Mouse (Mus musculus) intestine, postnatal 0 days (tissue): ENCODE results near the gene Papss2. TPM values are rescaled to one million over a fixed set of nuclear protein-coding genes. Genes with fewer than 3 reads are reported as not detected.
A peak's percentile ranks its signal among the peaks of the same experiment; 100 is the strongest.

Source experiments
- ATAC-seq: fragments of 200-750 bp; cut with Nextera tagmentation; 2 replicates; pipeline ENCODE4 v1.8.0; 2017; ENCODE audit warnings: mild to moderate bottlenecking, moderate TSS enrichment, moderate library complexity
- H3K27ac ChIP-seq: fragments of 300-500 bp; sonication (generic); 2 replicates; pipeline ENCODE4 v1.5.1; 2014; ENCODE audit warnings: mild to moderate bottlenecking, low read depth, low read length, moderate library complexity
- H3K27me3 ChIP-seq: fragments of 300-500 bp; sonication (generic); replicated peaks from 2 replicates; pipeline ENCODE4 v1.6.1; 2014; ENCODE audit warnings: low read length, mixed read lengths; ENCODE audit not compliant: control insufficient read depth, insufficient read depth
- H3K36me3 ChIP-seq: fragments of 300-500 bp; sonication (generic); 2 replicates; pipeline ENCODE4 v1.6.1; 2014; ENCODE audit warnings: mild to moderate bottlenecking, moderate library complexity; ENCODE audit not compliant: control insufficient read depth, insufficient read depth
- H3K4me1 ChIP-seq: fragments of 300-500 bp; sonication (generic); replicated peaks from 2 replicates; pipeline ENCODE4 v1.6.1; 2014; ENCODE audit warnings: antibody characterized with exemption, low read length, mixed read lengths; ENCODE audit not compliant: control insufficient read depth, insufficient read depth
- H3K4me2 ChIP-seq: fragments of 300-500 bp; sonication (generic); replicated peaks from 2 replicates; pipeline ENCODE4 v1.6.1; 2014; ENCODE audit warnings: low read depth, mild to moderate bottlenecking, moderate library complexity
- H3K4me3 ChIP-seq: fragments of 300-500 bp; sonication (generic); 2 replicates; pipeline ENCODE4 v1.5.1; 2014; ENCODE audit warnings: low read depth, low read length
- H3K9ac ChIP-seq: fragments of 300-500 bp; sonication (generic); 2 replicates; pipeline ENCODE4 v1.6.1; 2014; ENCODE audit warnings: mild to moderate bottlenecking, low read depth, low read length
- H3K9me3 ChIP-seq: fragments of 300-500 bp; sonication (generic); 2 replicates; pipeline ENCODE4 v1.6.1; 2016; ENCODE audit warnings: mixed run types; ENCODE audit not compliant: control insufficient read depth
- CTCF ChIP-seq: sonication (generic); IDR thresholded peaks from 2 replicates; pipeline ENCODE4 v1.5.1; 2016; ENCODE audit warnings: low read depth, mild to moderate bottlenecking, control low read depth, antibody characterized with exemption, moderate library complexity
- WGBS: fragments of 180-500 bp; shearing (Covaris S2); extraction: QIAGEN DNeasy Blood & Tissue Kit; methylation state at CpG from one replicate; pipeline ENCODE4 v1.1.7; 2014; 5-methylcytosine and 5-hydroxymethylcytosine counted together
- polyA plus RNA-seq: library from polyadenylated mRNA; unstranded; fragments of >200 nt; fragmentation: Nextera tagmentation; extraction: Ambion mirVana; gene quantifications from 2 replicates; pipeline ENCODE4 v1.2.1, GENCODE M21; 2015

The Papss2 gene
- polyA plus RNA-seq, 1 experiment from 2014 or later = 34.7 TPM

GRCm38 (mm10) chr19:32641995-32642394 lies 46.4 kb downstream of the Papss2 start:
- 0 out of 2 replicates have a peak, but pooled peaks cover 3% of the 10 kb centered on the region for H3K4me1 ChIP-seq
- TF ChIP-seq CTCF = no peak

GRCm38 (mm10) chr19:32643642-32644041 lies 48.1 kb downstream of the Papss2 start:
- H3K4me3 ChIP-seq = no peak overlapping the region
- 0 out of 2 replicates have a peak, but pooled peaks cover 3% of the 10 kb centered on the region for H3K9me3 ChIP-seq

More at GRCm38 (mm10) chr19:32641995-32642394, 46.4 kb downstream of the Papss2 start:
- no peak for ATAC-seq
- no peak overlapping the region for H3K4me3 ChIP-seq
- peaks cover 15% of the 10 kb centered on the region; the same call in 1 of the 2 replicates for H3K36me3 ChIP-seq
- no peak overlapping the region for H3K9ac ChIP-seq
- H3K27me3 ChIP-seq = no peaks in the 10 kb centered on the region
- WGBS = 91% methylated on average over 8 of the region's 8 CpGs
- no peak overlapping the region for H3K4me2 ChIP-seq
- H3K9me3 ChIP-seq = no peaks in the 10 kb centered on the region
- no peak overlapping the region for H3K27ac ChIP-seq

GRCm38 (mm10) chr19:32645939-32646338 lies 50.3 kb downstream of the Papss2 start:
- no peak for ATAC-seq
- 0 out of 2 replicates have a peak, but pooled peaks cover 5% of the 10 kb centered on the region for H3K36me3 ChIP-seq
- no peak overlapping the region for H3K4me3 ChIP-seq
- H3K9me3 ChIP-seq = 0 out of 2 replicates have a peak, but pooled peaks cover 3% of the 10 kb centered on the region
- WGBS = 87% methylated on average over 7 of the region's 7 CpGs
- no peaks in the 10 kb centered on the region for H3K27me3 ChIP-seq
- H3K27ac ChIP-seq = no peak overlapping the region
- H3K4me1 ChIP-seq = no peaks in the 10 kb centered on the region
- H3K4me2 ChIP-seq = no peak overlapping the region
- TF ChIP-seq CTCF = no peak
- H3K9ac ChIP-seq = no peak overlapping the region

More at GRCm38 (mm10) chr19:32643642-32644041, 48.1 kb downstream of the Papss2 start:
- no peaks in the 10 kb centered on the region for H3K27me3 ChIP-seq
- no peak overlapping the region for H3K27ac ChIP-seq
- 93% methylated on average over 3 of the region's 3 CpGs for WGBS
- no peak overlapping the region for H3K9ac ChIP-seq
- peak; percentile 16; the same call in 1 of the 2 replicates for TF ChIP-seq CTCF
- no peak for ATAC-seq
- H3K4me2 ChIP-seq = no peak overlapping the region
- H3K4me1 ChIP-seq = no peaks in the 10 kb centered on the region
- peaks cover 15% of the 10 kb centered on the region; the same call in 1 of the 2 replicates for H3K36me3 ChIP-seq

GRCm38 (mm10) chr19:32646382-32646781 lies 50.8 kb downstream of the Papss2 start:
- H3K9ac ChIP-seq = no peak overlapping the region
- H3K9me3 ChIP-seq = 0 out of 2 replicates have a peak, but pooled peaks cover 3% of the 10 kb centered on the region
- no peaks in the 10 kb centered on the region for H3K4me1 ChIP-seq
- no peak for TF ChIP-seq CTCF
- no peak overlapping the region for H3K27ac ChIP-seq
- H3K27me3 ChIP-seq = no peaks in the 10 kb centered on the region
- no peak overlapping the region for H3K4me3 ChIP-seq
- ATAC-seq = no peak
- 0 out of 2 replicates have a peak, but pooled peaks cover 3% of the 10 kb centered on the region for H3K36me3 ChIP-seq
- 81% methylated on average over 3 of the region's 3 CpGs for WGBS
- no peak overlapping the region for H3K4me2 ChIP-seq

GRCm38 (mm10) chr19:32648019-32648571 lies 52.5 kb downstream of the Papss2 start:
- TF ChIP-seq CTCF = no peak
- no peaks in the 10 kb centered on the region for H3K4me1 ChIP-seq
- 38% methylated on average over 10 of the region's 10 CpGs for WGBS
- H3K36me3 ChIP-seq = no peaks in the 10 kb centered on the region
- no peak overlapping the region for H3K27ac ChIP-seq
- H3K4me2 ChIP-seq = peak overlapping the region; percentile 49
- H3K9me3 ChIP-seq = 0 out of 2 replicates have a peak, but pooled peaks cover 3% of the 10 kb centered on the region
- H3K4me3 ChIP-seq = no peak overlapping the region
- peak; percentile 53 for ATAC-seq
- no peaks in the 10 kb centered on the region for H3K27me3 ChIP-seq
- H3K9ac ChIP-seq = no peak overlapping the region

GRCm38 (mm10) chr19:32651046-32651445 lies 55.5 kb downstream of the Papss2 start:
- WGBS = 90% methylated on average over 5 of the region's 5 CpGs
- H3K27ac ChIP-seq = no peak overlapping the region
- no peak for TF ChIP-seq CTCF
- H3K9ac ChIP-seq = no peak overlapping the region
- 0 out of 2 replicates have a peak, but pooled peaks cover 3% of the 10 kb centered on the region for H3K9me3 ChIP-seq
- no peak overlapping the region for H3K4me2 ChIP-seq
- no peak for ATAC-seq
- H3K4me1 ChIP-seq = no peaks in the 10 kb centered on the region
- no peaks in the 10 kb centered on the region for H3K27me3 ChIP-seq
- H3K4me3 ChIP-seq = no peak overlapping the region
- no peaks in the 10 kb centered on the region for H3K36me3 ChIP-seq
